Mouse (Mus musculus) CH12.LX (cell line): Measurements from ENCODE around the gene Gsta2.

Experiments used
- CHD1 ChIP-seq: IDR thresholded peaks from 2 replicates; pipeline ENCODE4 v1.6.1; 2012; ENCODE audit warnings: low read depth, low read length, improper control_type of control experiment, inconsistent platforms
- CTCF ChIP-seq, 2 experiments: IDR thresholded peaks in 1 of 2; conservative IDR thresholded peaks in 1 of 2; 2 replicates each; pipeline ENCODE4 v1.5.1; 2011 to 2012; ENCODE audit warnings: low read depth in 2 of 2, low read length in 2 of 2, improper control_type of control experiment in 1 of 2, inconsistent platforms in 1 of 2, mild to moderate bottlenecking in 1 of 2, moderate library complexity in 1 of 2
- EP300 ChIP-seq: IDR thresholded peaks from 2 replicates; pipeline ENCODE4 v1.6.1; 2011; ENCODE audit warnings: low read length, improper control_type of control experiment
- KAT2A ChIP-seq: IDR thresholded peaks from 2 replicates; pipeline ENCODE4 v1.6.1; 2012; ENCODE audit warnings: low read length, improper control_type of control experiment, inconsistent platforms; ENCODE audit not compliant: insufficient replicate concordance
- MEF2A ChIP-seq: IDR thresholded peaks from 2 replicates; pipeline ENCODE4 v1.6.1; 2014; ENCODE audit warnings: low read depth, mild to moderate bottlenecking, inconsistent platforms, low read length, improper control_type of control experiment, borderline replicate concordance
- MXI1 ChIP-seq: IDR thresholded peaks from 2 replicates; pipeline ENCODE4 v1.6.1; 2011; ENCODE audit warnings: mild to moderate bottlenecking, low read depth, low read length, improper control_type of control experiment
- POLR2A ChIP-seq: IDR thresholded peaks from 2 replicates; pipeline ENCODE4 v1.6.1; 2011; ENCODE audit warnings: low read depth, mild to moderate bottlenecking, improper control_type of control experiment, low read length
- USF1 ChIP-seq: IDR thresholded peaks from 2 replicates; pipeline ENCODE4 v1.6.1; 2014; ENCODE audit warnings: low read depth, mild to moderate bottlenecking, inconsistent platforms, low read length, improper control_type of control experiment
- ZMIZ1 ChIP-seq: IDR thresholded peaks from 2 replicates; pipeline ENCODE4 v1.6.1; 2012; ENCODE audit warnings: low read depth, mild to moderate bottlenecking, inconsistent platforms, low read length, improper control_type of control experiment

GRCm38 (mm10) chr9:78351504-78352220, 3.9 kb downstream of the Gsta2 start:
- TF ChIP-seq MEF2A, result no peak
- TF ChIP-seq POLR2A, result no peak
- TF ChIP-seq CHD1, result no peak
- TF ChIP-seq EP300, result no peak
- no peak for TF ChIP-seq CTCF (conservative IDR thresholded peaks at IDR 0.05 in 1 of 2, IDR thresholded peaks at IDR 0.05 in 1 of 2; ENCODE audit: low read depth in 2 of 2, low read length in 2 of 2)
- no peak for TF ChIP-seq USF1
- TF ChIP-seq MXI1, result no peak
- no peak for TF ChIP-seq ZMIZ1
- no peak for TF ChIP-seq KAT2A
